Mouse (Mus musculus): ENCODE data around the gene Lamc3.
A peak's percentile ranks its signal among the peaks of the same experiment; 100 is the strongest.

Gene Lamc3

GRCm38 (mm10) chr2:31887030-31887429, at the start of gene Lamc3:
Gene Lamc3, plus strand, starts transcription at chr2:31887291.
- DNase-seq (ENCODE audit: low read depth, low spot score): peak; percentile 57

DNA sequence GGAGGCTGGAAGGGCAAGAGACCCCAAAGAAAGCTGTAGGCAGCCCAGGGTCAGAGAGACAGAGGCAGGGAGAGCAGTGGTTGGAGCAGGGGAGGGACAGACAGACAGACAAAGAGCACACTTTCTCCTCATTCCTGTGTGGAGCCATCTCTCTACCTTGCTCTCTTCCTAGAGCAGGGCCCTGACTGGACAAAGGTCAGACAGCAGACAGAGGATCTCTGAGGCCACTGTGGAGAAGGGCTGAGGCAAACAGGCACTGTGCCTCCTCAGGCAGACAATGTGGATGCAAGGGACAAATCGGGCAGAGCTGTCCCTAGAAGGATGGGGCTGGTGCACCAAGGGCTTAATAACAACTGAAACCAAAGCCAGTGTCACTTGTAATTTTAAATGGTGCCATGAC, 48.2 kb upstream of the Lamc3 start:
- no peak for DNase-seq (ENCODE audit: low read depth, low spot score)

GRCm38 (mm10) chr2:31844729-31845136, 42.4 kb upstream of the Lamc3 start:
- peak; percentile 22 for DNase-seq (ENCODE audit: low read depth, low spot score)

DNA sequence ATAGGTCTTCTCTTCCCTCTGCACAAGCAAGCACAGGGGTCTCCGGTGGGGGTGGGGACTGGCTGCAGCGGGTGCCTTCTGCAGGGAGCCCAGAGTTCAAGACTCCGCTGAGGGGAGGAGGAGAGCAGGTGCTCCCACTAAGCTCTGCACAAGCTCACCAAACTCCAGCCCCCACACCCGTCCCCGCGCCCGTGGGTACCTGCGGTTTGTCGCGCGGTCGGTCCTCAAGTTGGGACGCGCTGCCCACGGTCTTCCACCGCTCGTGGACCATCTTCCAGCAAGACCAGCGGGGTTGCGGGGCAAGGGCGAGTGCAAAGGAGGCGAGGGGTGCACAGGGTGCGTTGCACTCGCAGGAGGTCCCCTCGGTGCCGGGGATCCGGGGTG, 41.6 kb upstream of the Lamc3 start:
- DNase-seq (ENCODE audit: low read depth, low spot score): no peak

- peak; percentile 61 for DNase-seq (ENCODE audit: low read depth, low spot score)
These were observed 41.0 kb upstream of the Lamc3 start, which contains the start of gene Fibcd1 for GRCm38 (mm10) chr2:31845896-31846691. Gene Fibcd1, minus strand, starts transcription at chr2:31846005.

DNA sequence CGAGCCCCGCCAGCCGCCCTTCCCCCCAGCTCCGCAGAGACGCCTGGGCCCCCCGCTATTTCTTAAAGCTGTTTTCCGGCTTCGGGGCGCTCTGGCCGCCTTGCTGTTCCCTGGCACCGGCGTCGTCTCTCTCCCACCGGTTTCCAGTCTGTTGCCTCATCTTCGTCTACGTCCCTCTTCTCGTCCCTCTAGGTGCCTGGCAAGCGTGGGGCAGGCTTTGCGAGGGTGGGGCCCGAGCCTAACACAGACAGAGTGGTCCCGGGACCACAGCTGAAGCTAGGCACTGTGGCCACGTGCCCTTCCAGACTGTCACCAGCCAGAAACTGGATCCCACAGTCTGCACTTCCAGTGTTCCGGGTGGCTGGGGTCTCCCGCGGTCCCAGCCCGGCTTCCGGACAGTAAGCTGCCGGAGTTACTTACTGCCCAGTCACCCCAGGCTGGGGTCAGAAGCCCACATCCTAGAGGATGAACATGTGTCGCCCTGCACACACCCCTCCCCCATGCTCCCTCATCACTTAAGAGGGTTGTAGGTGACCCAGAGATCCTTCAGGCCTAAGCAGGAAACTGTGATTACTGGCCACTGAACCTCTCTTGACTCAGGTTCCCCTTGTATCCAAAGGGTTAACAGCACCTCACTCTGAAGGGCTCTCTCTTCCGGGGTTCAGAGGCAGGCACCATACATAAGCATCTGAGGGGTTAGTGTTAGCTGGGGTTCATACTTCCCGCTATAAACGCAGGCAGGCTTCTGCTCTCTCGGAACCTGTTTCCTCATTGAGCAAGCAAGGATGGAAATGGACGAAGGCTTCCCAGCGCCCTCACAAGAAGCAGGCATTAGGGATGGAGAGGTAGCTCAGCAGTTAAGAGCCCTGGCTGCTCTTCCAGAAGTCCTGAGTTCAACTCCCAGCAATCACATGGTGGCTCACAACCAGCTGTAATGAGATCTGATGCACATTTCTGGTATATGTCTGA, 40.1 kb upstream of the Lamc3 start:
- DNase-seq (ENCODE audit: low read depth, low spot score): peak; percentile 49

GRCm38 (mm10) chr2:31847908-31848307, 39.2 kb upstream of the Lamc3 start:
- peak; percentile 84 for DNase-seq (ENCODE audit: low read depth, low spot score)

DNA sequence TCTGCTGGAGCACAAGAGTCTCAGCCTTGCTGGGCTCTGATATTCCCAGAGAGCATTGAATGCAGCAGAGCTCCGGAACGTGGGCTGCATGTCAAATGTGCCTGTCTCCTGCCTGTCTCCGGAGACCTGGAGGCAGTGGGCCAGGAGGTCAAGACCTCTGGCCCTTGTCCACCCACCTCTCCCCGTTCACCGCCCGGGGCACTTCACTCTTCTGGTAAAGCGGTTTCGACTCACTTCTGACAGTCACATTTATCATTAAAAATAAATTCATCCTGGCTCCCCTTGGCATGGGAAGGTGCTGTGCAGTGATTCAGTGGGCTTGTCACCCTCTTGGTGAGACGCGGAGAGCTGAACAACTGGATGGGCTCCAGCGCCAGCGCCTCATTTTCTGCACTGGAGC, 37.0 kb upstream of the Lamc3 start:
- no peak for DNase-seq (ENCODE audit: low read depth, low spot score)

DNA sequence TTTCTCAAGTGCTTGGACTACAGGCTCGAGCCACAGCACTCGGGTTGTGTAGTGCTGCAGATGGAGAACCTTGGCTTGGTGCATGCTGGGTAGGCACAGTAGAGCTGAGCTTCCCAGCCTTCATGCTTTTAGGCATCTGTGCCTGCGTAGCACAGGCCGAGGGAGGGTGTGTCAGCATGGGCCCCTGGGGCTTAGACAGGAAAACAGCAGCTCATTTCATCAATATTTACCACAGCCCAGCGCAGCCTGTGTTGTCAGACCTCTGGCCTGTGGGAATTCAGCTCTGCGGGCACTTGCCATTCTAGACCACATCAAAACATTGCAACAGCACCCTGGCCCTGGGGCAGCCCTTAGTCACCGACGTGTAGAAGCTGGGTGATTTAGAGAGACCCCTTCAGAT, 31.1 kb upstream of the Lamc3 start:
- no peak for DNase-seq (ENCODE audit: low read depth, low spot score)

- DNase-seq (ENCODE audit: low read depth, low spot score): no peak
These were observed 29.9 kb upstream of the Lamc3 start for GRCm38 (mm10) chr2:31857180-31857579.

GRCm38 (mm10) chr2:31858500-31858899, 28.6 kb upstream of the Lamc3 start:
- DNase-seq (ENCODE audit: low read depth, low spot score): no peak

GRCm38 (mm10) chr2:31862919-31863318, 24.2 kb upstream of the Lamc3 start:
- no peak for DNase-seq (ENCODE audit: low read depth, low spot score)

- no peak for DNase-seq (ENCODE audit: low read depth, low spot score)
These were observed 23.3 kb upstream of the Lamc3 start for GRCm38 (mm10) chr2:31863766-31864165.

DNA sequence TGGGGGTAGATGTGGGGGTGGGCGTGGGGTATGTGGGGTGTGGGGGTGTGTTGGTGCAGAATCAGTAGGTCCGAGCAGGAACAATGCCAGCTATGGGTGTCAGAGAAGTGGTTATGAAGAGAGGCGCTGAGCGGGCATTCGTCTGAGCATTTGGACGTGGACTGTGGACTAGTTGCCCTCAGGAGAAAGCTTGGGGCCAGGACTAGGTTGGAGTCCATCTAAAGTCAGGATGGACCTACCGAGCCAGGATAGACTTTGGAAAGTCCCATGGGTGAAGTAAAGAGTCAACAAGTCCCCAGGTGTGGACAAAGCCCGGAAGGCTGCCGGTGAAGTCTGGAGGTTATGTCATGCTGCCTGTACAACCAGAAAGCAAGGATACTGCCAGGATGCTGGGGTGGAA, 22.2 kb upstream of the Lamc3 start:
- no peak for DNase-seq (ENCODE audit: low read depth, low spot score)

- DNase-seq (ENCODE audit: low read depth, low spot score): no peak
These were observed 21.8 kb upstream of the Lamc3 start for GRCm38 (mm10) chr2:31865322-31865721.

- no peak for DNase-seq (ENCODE audit: low read depth, low spot score)
These were observed 21.3 kb upstream of the Lamc3 start for GRCm38 (mm10) chr2:31865794-31866193.

GRCm38 (mm10) chr2:31867773-31868537, 19.1 kb upstream of the Lamc3 start:
- no peak for DNase-seq (ENCODE audit: low read depth, low spot score)

GRCm38 (mm10) chr2:31868538-31869164, 18.4 kb upstream of the Lamc3 start:
- no peak for DNase-seq (ENCODE audit: low read depth, low spot score)

GRCm38 (mm10) chr2:31869692-31870091, 17.4 kb upstream of the Lamc3 start:
- DNase-seq (ENCODE audit: low read depth, low spot score): no peak

- no peak for DNase-seq (ENCODE audit: low read depth, low spot score)
These were observed 16.4 kb upstream of the Lamc3 start for GRCm38 (mm10) chr2:31870683-31871082.

DNA sequence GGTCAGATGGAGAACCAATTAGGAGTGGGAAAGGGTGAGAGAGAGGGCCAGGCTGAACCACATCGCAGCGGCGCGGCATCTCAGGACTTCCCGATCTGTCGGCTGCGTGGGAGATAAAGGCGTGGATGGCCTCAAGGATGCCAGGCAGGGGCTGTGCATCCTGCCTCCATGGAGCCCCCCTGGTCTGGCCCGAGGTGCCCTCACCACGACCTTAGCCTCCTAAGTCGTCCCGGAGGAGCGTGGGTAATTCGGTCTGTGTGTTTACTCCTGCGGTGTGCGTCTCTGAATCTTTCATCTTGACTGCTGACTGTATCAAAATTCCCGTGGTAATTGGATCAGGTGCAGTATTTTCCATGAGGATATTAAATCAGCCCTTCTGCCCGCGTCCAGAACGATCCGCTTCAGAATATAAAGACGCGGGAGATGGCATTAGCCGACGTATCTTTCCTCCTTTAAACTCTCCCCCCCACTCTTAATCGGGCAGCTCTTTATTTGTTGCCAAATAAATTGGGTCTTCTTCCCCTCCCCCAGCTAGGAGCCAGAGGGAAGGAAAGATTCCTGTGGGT, 12.7 kb upstream of the Lamc3 start:
- no peak for DNase-seq (ENCODE audit: low read depth, low spot score)
